Mouse (Mus musculus): ENCODE data around the gene Selp. TPM values are rescaled to one million over a fixed set of nuclear protein-coding genes. Genes with fewer than 3 reads are reported as not detected.

Gene Selp
- under 1 TPM; 0.27 to 0.83 (median 0.59) TPM for total RNA-seq (2022)

GRCm38 (mm10) chr1:164114947-164115493 lies at the start of gene Selp:
Selp (plus strand) TSS chr1:164115264.
- no peak for DNase-seq (ENCODE audit: low spot score in 2 of 2)

- DNase-seq (ENCODE audit: low spot score in 2 of 2) = no peak
These were observed 45.8 kb upstream of the Selp start for GRCm38 (mm10) chr1:164069261-164069660.

- no peak for DNase-seq (ENCODE audit: low spot score in 2 of 2)
These were observed 44.6 kb upstream of the Selp start for GRCm38 (mm10) chr1:164070461-164070860.

- DNase-seq (ENCODE audit: low spot score in 2 of 2) = no peak
These were observed 44.0 kb upstream of the Selp start for GRCm38 (mm10) chr1:164071111-164071510.

GRCm38 (mm10) chr1:164072001-164072400 lies 43.1 kb upstream of the Selp start:
- DNase-seq (ENCODE audit: low spot score in 2 of 2) = no peak

- DNase-seq (ENCODE audit: low spot score in 2 of 2) = no peak
These were observed 42.0 kb upstream of the Selp start for GRCm38 (mm10) chr1:164073091-164073490.

- no peak for DNase-seq (ENCODE audit: low spot score in 2 of 2)
These were observed 41.3 kb upstream of the Selp start for GRCm38 (mm10) chr1:164073803-164074202.

- DNase-seq (ENCODE audit: low spot score in 2 of 2) = no peak
These were observed 40.4 kb upstream of the Selp start for GRCm38 (mm10) chr1:164074606-164075140.

GRCm38 (mm10) chr1:164075416-164075815 lies 39.6 kb upstream of the Selp start:
- no peak for DNase-seq (ENCODE audit: low spot score in 2 of 2)

GRCm38 (mm10) chr1:164076441-164076840 lies 38.6 kb upstream of the Selp start:
- DNase-seq (ENCODE audit: low spot score in 2 of 2) = no peak

- DNase-seq (ENCODE audit: low spot score in 2 of 2) = no peak
These were observed 38.0 kb upstream of the Selp start for GRCm38 (mm10) chr1:164077031-164077430.

GRCm38 (mm10) chr1:164078323-164078741 lies 36.7 kb upstream of the Selp start:
- DNase-seq (ENCODE audit: low spot score in 2 of 2) = no peak

GRCm38 (mm10) chr1:164079091-164079490 lies 36.0 kb upstream of the Selp start:
- DNase-seq (ENCODE audit: low spot score in 2 of 2) = no peak

GRCm38 (mm10) chr1:164083046-164083445 lies 32.0 kb upstream of the Selp start:
- DNase-seq (ENCODE audit: low spot score in 2 of 2) = no peak

GRCm38 (mm10) chr1:164086797-164087196 lies 28.3 kb upstream of the Selp start:
- no peak for DNase-seq (ENCODE audit: low spot score in 2 of 2)

- DNase-seq (ENCODE audit: low spot score in 2 of 2) = no peak
These were observed 27.2 kb upstream of the Selp start for GRCm38 (mm10) chr1:164087872-164088271.

GRCm38 (mm10) chr1:164096780-164097179 lies 18.3 kb upstream of the Selp start:
- DNase-seq (ENCODE audit: low spot score in 2 of 2) = no peak

- no peak for DNase-seq (ENCODE audit: low spot score in 2 of 2)
These were observed 17.2 kb upstream of the Selp start for GRCm38 (mm10) chr1:164097911-164098310.

GRCm38 (mm10) chr1:164098372-164098771 lies 16.7 kb upstream of the Selp start:
- DNase-seq (ENCODE audit: low spot score in 2 of 2) = no peak

- no peak for DNase-seq (ENCODE audit: low spot score in 2 of 2)
These were observed 5.3 kb upstream of the Selp start for GRCm38 (mm10) chr1:164109763-164110162.

- no peak for DNase-seq (ENCODE audit: low spot score in 2 of 2)
These were observed 4.3 kb upstream of the Selp start for GRCm38 (mm10) chr1:164110591-164111329.

GRCm38 (mm10) chr1:164114280-164114679 lies 784 bp upstream of the Selp start:
- DNase-seq (ENCODE audit: low spot score in 2 of 2) = no peak

GRCm38 (mm10) chr1:164115647-164116046 lies 583 bp downstream of the Selp start:
- no peak for DNase-seq (ENCODE audit: low spot score in 2 of 2)

Data from gastrocnemius, adult 8-10 months (tissue).